Mouse (Mus musculus): ENCODE measurements around the gene Kdm3a. TPM values are rescaled to one million over a fixed set of nuclear protein-coding genes. Genes with fewer than 3 reads are reported as not detected.

The Kdm3a gene
- 102 TPM in 2 replicates for polyA plus RNA-seq (2016; fragmentation: Nextera tagmentation; extraction: Ambion mirVana)

DNA sequence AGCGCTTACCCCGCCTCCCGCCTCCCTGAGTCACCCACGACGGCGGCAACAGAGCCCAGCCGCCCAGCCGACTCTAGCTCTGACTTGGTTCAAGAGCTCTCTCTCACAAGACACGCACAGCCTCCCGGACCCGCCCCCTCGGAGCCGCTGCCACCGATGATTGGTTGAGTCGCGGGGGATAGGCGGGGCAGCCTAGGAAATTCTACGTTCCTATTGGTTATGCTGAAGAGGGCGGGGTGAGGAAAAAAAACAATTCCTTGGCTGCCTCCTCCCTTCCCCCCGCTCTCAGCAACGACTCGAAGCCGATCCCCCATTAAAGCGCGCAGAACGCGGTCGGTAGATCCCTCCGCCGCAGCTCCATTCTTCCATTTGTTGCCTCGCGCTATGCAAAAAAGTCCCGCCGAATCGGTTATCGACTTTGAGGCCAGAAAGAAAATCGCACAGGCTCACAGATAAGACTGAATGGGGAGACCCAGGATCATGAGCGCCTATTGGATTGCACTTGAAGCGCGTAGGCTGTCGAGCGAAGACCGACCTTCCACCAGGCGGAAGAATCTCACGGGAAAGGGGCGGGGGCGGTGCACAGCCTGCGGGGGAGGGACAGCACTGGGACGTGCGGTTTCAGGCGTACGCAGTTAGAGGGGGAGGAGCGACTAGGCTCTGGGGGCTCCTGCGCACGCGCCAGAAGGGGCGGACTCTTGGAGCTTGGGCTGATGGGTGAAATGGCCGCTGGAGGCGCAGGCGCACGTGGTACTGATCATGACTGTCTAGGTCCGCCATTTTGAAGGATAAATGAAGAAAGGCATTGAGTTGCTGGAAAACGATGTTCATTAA is at the start of gene Kdm3a:
TSS of gene Kdm3a (minus strand) at position 162 of the 834 bp plus-strand sequence.
- H3K9me3 ChIP-seq = no peaks in the 10 kb centered on the region
- peaks cover 11% of the 10 kb centered on the region; the same call in 1 of the 2 replicates for H3K27me3 ChIP-seq
- H3K9ac ChIP-seq = peak within 1 kb of the TSS; percentile 89
- H3K4me2 ChIP-seq = peak within 1 kb of the TSS; percentile 68
- peak within 1 kb of the TSS; percentile 75 for H3K4me3 ChIP-seq (replicated peaks)
- ATAC-seq (ENCODE audit: low FRiP score) = peak; percentile 97
- peaks cover 11% of the 10 kb centered on the region for H3K36me3 ChIP-seq (replicated peaks)
- under 1% methylated on average over 60 of the region's 63 CpGs for WGBS
- peak within 1 kb of the TSS; percentile 99 for H3K27ac ChIP-seq
- H3K4me1 ChIP-seq = peaks cover 30% of the 10 kb centered on the region

DNA sequence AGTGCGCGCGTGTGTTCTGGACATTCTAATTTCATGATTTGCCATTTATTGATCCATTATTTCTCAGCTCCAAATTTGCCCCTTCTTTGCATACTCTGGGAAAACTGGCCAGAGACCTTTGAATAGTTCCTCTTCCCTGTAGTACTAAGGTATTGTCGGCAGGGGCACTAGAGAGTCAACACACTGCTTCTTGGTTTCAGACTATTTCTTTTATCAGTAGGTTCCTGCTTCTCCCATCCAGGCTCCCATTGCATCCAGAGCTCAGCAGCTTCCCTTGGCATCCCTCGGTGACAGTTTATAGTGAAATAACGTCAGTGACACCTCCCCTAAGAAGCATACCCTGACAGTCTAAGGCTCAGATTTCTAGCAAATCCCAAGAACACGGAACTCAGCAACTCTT is 46.1 kb upstream of the Kdm3a start:
- ATAC-seq (ENCODE audit: low FRiP score) = no peak
- 74% methylated on average over 7 of the region's 7 CpGs for WGBS
- Histone ChIP-seq H3K4me1 (no peaks in the 10 kb centered on the region), H3K4me2 (no peak overlapping the region), H3K4me3 (replicated peaks) (no peak overlapping the region), H3K9me3 (no peaks in the 10 kb centered on the region), H3K36me3 (replicated peaks) (no peaks in the 10 kb centered on the region), H3K27ac (no peak overlapping the region), H3K9ac (no peak overlapping the region), H3K27me3 (no peaks in the 10 kb centered on the region)

DNA sequence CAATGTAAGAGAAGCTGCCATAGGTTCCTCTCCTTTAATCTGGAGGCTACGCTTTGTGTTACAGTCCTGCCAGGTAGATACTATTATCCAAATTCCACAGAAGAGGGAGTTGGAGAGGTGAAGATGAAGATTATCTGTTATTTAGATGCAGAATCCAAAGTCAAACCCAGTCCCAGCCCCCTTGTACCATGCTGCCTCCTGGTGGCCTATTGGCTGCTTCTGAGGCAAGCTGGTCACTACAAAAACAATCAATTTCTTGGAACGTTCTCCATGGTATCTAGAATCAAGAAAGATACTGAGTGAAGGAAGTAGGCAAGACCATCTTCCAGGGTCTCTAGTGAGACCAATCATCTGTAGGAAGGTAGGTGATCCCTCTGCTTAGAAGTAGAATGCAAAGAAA is 40.4 kb upstream of the Kdm3a start:
- Histone ChIP-seq H3K36me3 (replicated peaks) (no peaks in the 10 kb centered on the region), H3K4me2 (no peak overlapping the region), H3K27ac (no peak overlapping the region), H3K9me3 (no peaks in the 10 kb centered on the region), H3K4me3 (replicated peaks) (no peak overlapping the region), H3K4me1 (no peaks in the 10 kb centered on the region), H3K27me3 (no peaks in the 10 kb centered on the region), H3K9ac (no peak overlapping the region)
- WGBS = 82% methylated on average over 2 of the region's 2 CpGs
- ATAC-seq (ENCODE audit: low FRiP score) = no peak

DNA sequence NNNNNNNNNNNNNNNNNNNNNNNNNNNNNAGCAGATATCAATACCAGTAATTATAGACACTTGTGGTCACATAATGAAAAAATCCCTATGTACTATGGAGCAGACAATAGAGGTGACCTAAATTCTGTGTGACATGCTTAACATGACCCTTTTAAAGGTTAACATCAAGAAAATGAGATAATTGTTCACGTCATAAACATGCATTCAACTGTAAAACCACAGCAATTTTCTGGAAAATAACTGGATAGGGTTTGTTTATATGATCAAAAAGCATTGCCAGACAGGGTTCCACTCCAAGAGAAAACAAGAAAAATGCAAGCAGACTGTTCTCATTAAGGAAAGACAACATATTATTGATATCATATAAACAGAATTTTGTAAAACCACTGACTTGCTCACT is 31.7 kb upstream of the Kdm3a start:
- ATAC-seq (ENCODE audit: low FRiP score) = no peak
- H3K36me3 ChIP-seq (replicated peaks) = no peaks in the 10 kb centered on the region
- no peak overlapping the region for H3K27ac ChIP-seq
- WGBS = 83% methylated on average over 1 of the region's 1 CpGs
- H3K9ac ChIP-seq = no peak overlapping the region
- H3K4me3 ChIP-seq (replicated peaks) = no peak overlapping the region
- H3K4me2 ChIP-seq = no peak overlapping the region
- H3K4me1 ChIP-seq = no peaks in the 10 kb centered on the region
- H3K9me3 ChIP-seq = no peaks in the 10 kb centered on the region
- no peaks in the 10 kb centered on the region for H3K27me3 ChIP-seq

DNA sequence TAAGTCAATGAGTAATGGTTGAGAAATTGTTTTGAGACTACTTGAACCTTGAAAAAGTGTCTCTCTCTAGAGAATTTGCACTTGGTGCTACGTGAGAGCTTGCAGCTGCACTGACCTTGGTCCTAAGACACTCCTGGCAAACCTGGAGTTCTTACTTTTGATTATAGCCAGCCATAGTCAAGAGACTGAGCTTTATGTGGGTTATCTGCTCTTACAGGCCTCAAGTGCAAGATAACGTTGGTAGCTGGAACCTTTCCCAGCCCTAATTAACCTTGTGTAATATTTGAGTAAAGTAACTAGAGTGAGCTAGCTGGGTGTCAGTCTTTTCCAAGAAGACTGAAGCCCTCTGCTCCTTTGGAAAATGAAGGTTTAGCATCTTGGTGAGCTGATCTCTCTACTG is 25.5 kb upstream of the Kdm3a start:
- 79% methylated on average over 2 of the region's 2 CpGs for WGBS
- Histone ChIP-seq H3K4me1 (no peaks in the 10 kb centered on the region), H3K27me3 (no peaks in the 10 kb centered on the region), H3K9ac (no peak overlapping the region), H3K4me2 (no peak overlapping the region), H3K27ac (no peak overlapping the region), H3K4me3 (replicated peaks) (no peak overlapping the region), H3K36me3 (replicated peaks) (no peaks in the 10 kb centered on the region), H3K9me3 (no peaks in the 10 kb centered on the region)
- ATAC-seq (ENCODE audit: low FRiP score) = no peak

DNA sequence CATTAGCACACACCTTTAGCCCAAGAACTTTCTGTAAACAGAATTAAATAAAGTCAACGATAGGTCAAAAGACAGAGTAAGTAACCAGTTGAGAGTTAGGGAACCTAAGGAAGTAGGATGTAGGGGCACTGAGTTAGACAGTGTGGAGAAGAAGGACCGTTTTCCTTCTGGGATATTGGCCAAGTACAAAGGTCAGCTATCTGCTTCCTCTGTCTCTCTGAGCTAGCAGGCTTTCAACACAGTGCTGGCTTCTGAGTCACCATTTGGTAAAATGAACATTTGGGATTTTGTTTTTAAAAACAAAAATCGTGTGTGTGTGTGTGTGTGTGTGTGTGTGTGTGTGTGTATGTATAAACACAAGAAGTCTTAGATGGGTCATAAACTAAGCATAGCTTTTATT is 23.0 kb upstream of the Kdm3a start:
- WGBS = 88% methylated on average over 3 of the region's 3 CpGs
- ATAC-seq (ENCODE audit: low FRiP score) = no peak

DNA sequence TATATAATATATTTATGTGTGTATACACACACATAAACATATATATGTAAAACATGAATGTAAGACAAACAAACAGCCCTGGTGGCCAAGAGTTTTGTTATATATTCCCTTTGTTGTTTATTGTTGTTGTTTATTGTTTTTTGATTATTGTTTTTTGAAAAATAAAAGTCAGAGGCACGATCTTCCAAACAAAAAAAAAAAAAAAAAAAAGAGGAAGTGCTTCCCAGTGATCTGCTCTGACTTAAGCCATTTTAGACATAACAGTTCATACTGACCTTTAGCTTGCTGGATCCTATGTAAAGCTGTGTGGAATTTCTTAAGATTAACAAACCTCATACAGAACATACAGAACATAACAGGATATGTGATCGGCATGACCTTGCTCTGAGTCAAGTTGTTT is 19.1 kb upstream of the Kdm3a start:
- no peaks in the 10 kb centered on the region for H3K9me3 ChIP-seq
- no peak for ATAC-seq (ENCODE audit: low FRiP score)
- 87% methylated on average over 2 of the region's 2 CpGs for WGBS

More for the DNA sequence above, 23.0 kb upstream of the Kdm3a start:
- no peaks in the 10 kb centered on the region for H3K36me3 ChIP-seq (replicated peaks)
- no peaks in the 10 kb centered on the region for H3K27me3 ChIP-seq
- H3K4me1 ChIP-seq = no peaks in the 10 kb centered on the region
- no peaks in the 10 kb centered on the region for H3K9me3 ChIP-seq
- H3K9ac ChIP-seq = no peak overlapping the region
- H3K4me2 ChIP-seq = no peak overlapping the region
- no peak overlapping the region for H3K4me3 ChIP-seq (replicated peaks)
- H3K27ac ChIP-seq = no peak overlapping the region

DNA sequence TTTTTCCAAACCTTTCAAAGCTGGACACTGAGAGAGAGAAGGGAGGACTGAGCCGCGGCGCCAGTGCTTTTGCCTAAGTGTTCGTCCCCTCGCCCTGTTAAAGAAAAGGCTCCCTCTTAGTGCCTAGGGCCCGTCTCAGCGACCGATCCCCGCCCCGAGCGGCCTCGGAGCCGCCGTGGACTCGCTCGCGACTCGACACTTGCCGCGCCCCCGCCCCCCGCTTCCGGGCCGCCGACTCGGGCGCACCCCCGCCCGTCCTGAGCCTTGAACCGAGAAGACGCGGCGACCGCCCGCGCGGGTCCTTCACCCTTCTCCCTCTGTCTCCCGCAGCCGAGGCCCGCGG is 333 bp downstream of the Kdm3a start:
- WGBS = under 1% methylated on average over 37 of the region's 41 CpGs

More for the DNA sequence above, 19.1 kb upstream of the Kdm3a start:
- Histone ChIP-seq H3K27ac (no peak overlapping the region), H3K27me3 (no peaks in the 10 kb centered on the region), H3K9ac (no peak overlapping the region), H3K36me3 (replicated peaks) (no peaks in the 10 kb centered on the region), H3K4me1 (no peaks in the 10 kb centered on the region), H3K4me3 (replicated peaks) (no peak overlapping the region), H3K4me2 (no peak overlapping the region)

DNA sequence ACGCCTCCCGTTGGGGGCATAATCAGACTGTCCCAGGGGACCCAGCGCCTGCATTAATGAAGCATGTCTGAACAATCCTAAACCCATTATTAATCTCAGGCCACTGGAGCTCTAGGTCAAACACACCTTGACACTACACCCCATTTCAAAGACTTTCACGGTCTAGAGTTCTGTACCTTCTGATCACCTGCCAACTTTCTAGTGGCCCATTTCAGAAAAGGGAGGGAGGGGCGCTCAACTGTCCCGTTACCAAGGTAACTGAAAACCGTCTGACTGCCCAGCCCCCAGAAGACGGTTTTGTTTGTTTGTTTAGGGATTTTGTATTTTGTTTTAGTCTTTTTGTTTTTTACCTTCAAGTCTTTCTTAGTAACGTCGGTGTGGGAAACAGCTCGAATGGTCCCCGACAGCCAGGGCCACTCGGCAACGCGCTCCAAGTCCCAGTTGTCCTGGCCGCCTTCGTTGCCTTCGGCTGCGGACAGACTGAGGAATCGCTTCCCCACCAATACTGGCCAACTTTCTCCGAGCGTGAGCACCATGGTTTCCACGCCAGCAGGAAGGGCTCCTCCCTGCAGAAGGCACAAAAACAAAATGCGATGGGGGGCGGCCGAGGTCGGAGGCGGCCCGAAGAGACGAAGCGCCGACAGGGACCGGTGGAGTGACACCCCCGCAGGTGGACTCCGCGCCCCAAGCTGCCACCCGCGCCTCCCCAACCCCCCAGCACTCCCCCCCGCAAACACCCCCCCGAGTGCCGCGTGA is 906 bp downstream of the Kdm3a start:
- WGBS = 1% methylated on average over 41 of the region's 42 CpGs
- ATAC-seq (ENCODE audit: low FRiP score) = no peak

More for the DNA sequence above, 333 bp downstream of the Kdm3a start:
- H3K4me2 ChIP-seq = peak overlapping the region; percentile 68
- H3K4me1 ChIP-seq = peaks cover 30% of the 10 kb centered on the region
- peak overlapping the region; percentile 99 for H3K27ac ChIP-seq
- ATAC-seq (ENCODE audit: low FRiP score) = no peak; the same call in 1 of the 2 replicates
- H3K9ac ChIP-seq = peak overlapping the region; percentile 89
- peaks cover 9% of the 10 kb centered on the region; the same call in 1 of the 2 replicates for H3K27me3 ChIP-seq
- H3K4me3 ChIP-seq (replicated peaks) = peak overlapping the region; percentile 75
- peaks cover 11% of the 10 kb centered on the region for H3K36me3 ChIP-seq (replicated peaks)
- no peaks in the 10 kb centered on the region for H3K9me3 ChIP-seq

DNA sequence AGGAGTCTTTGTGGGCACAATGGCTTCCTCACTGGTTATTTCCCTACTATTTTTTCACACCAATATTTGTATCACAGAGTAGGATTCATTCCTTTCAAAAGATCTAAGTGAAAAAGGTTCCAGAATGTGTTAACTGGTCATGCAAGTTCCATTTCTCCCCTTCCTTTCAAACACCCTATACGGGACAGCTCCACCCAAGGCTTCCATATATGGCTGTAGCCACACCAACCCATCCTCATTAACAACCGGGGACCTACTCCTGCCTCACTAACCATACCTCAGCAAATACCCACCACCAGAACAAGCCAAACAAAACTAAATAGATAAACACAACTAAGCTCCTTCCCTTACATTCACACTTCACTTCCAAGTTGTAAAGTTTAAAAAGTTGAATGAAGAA is 1.6 kb downstream of the Kdm3a start:
- peak overlapping the region; percentile 68 for H3K4me2 ChIP-seq
- H3K4me3 ChIP-seq (replicated peaks) = peak overlapping the region; percentile 75
- 27% methylated on average over 2 of the region's 2 CpGs for WGBS
- no peaks in the 10 kb centered on the region for H3K9me3 ChIP-seq
- ATAC-seq (ENCODE audit: low FRiP score) = no peak
- H3K36me3 ChIP-seq (replicated peaks) = peaks cover 21% of the 10 kb centered on the region
- peaks cover 30% of the 10 kb centered on the region for H3K4me1 ChIP-seq
- no peak overlapping the region for H3K27ac ChIP-seq
- no peaks in the 10 kb centered on the region for H3K27me3 ChIP-seq
- peak overlapping the region; percentile 89; the same call in 1 of the 2 replicates for H3K9ac ChIP-seq

More for the DNA sequence above, 906 bp downstream of the Kdm3a start:
- H3K36me3 ChIP-seq (replicated peaks) = peaks cover 16% of the 10 kb centered on the region
- H3K4me3 ChIP-seq (replicated peaks) = peak overlapping the region; percentile 75
- H3K9ac ChIP-seq = peak overlapping the region; percentile 89
- peak overlapping the region; percentile 99 for H3K27ac ChIP-seq
- H3K9me3 ChIP-seq = no peaks in the 10 kb centered on the region
- H3K27me3 ChIP-seq = peaks cover 4% of the 10 kb centered on the region; the same call in 1 of the 2 replicates
- H3K4me2 ChIP-seq = peak overlapping the region; percentile 68
- peaks cover 30% of the 10 kb centered on the region for H3K4me1 ChIP-seq

DNA sequence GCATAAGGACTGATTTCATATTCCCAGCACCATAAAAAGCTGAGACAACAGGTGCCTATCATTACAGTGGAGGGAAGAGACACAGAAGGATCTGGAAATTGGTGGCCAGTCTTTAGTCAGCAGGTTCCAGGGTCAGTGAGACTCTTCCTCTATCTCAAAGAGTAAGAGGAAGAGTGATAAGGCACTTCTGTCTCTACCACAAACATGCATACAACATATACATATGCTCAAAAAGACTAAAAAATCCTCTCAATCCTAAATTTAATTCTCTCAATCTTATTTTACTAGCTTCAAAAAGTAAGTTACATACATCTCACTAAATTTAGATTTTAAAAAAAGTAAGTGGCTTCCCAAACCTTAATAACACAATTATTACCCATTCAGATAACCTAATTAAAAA is 5.5 kb downstream of the Kdm3a start:
- Histone ChIP-seq H3K9ac (no peak overlapping the region), H3K36me3 (replicated peaks) (peaks cover 57% of the 10 kb centered on the region), H3K9me3 (no peaks in the 10 kb centered on the region), H3K4me3 (replicated peaks) (no peak overlapping the region), H3K27me3 (no peaks in the 10 kb centered on the region), H3K4me1 (peaks cover 30% of the 10 kb centered on the region), H3K4me2 (no peak overlapping the region), H3K27ac (no peak overlapping the region)
- ATAC-seq (ENCODE audit: low FRiP score) = no peak

DNA sequence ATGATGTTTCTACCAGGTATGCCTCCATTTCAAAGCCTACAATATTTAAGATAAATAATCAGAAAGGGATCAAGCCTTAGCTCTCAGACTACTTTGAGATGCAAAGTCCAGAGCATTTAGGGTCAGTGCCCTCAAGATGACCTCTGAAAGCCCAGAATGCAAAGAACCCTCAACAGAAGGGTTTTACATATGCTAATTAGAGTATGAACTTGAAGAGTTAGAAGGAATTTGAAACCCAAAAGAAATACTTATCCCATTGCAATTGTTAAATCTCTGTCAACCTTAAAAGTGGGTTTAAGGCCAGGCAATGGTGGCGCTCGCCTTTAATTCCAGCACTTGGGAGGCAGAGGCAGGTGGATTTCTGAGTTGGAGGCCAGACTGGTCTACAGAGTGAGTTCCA is 6.8 kb downstream of the Kdm3a start:
- Histone ChIP-seq H3K36me3 (replicated peaks) (peaks cover 69% of the 10 kb centered on the region), H3K4me1 (peaks cover 22% of the 10 kb centered on the region), H3K27me3 (no peaks in the 10 kb centered on the region), H3K9ac (no peak overlapping the region), H3K4me3 (replicated peaks) (no peak overlapping the region), H3K27ac (no peak overlapping the region), H3K4me2 (no peak overlapping the region), H3K9me3 (no peaks in the 10 kb centered on the region)
- WGBS = 75% methylated on average over 2 of the region's 2 CpGs
- ATAC-seq (ENCODE audit: low FRiP score) = no peak
